Mouse (Mus musculus): ENCODE data around the gene Rbm20. TPM values are rescaled to one million over a fixed set of nuclear protein-coding genes. Genes with fewer than 3 reads are reported as not detected.

The Rbm20 gene
- total and polyA plus RNA-seq, 3 experiments: 0.05 to 0.56 (median 0.08) TPM

GRCm38 (mm10) chr19:53682427-53682826, 5.3 kb downstream of the Rbm20 start:
- Histone ChIP-seq H3K4me2 (ENCODE audit: insufficient read depth, low read depth, poor library complexity, severe bottlenecking) (no peak overlapping the region), H3K36me3 (replicated peaks in 1 of 2; ENCODE audit: control insufficient read depth in 1 of 2, insufficient read depth in 1 of 2, low read length in 1 of 2) (no peaks in the 10 kb centered on the region), H3K27me3 (replicated peaks) (no peaks in the 10 kb centered on the region), H3K27ac (ENCODE audit: insufficient read depth, low read depth) (no peak overlapping the region), H3K79me2 (replicated peaks; ENCODE audit: control insufficient read depth, extremely low read depth, insufficient read depth, poor library complexity, severe bottlenecking) (no peaks in the 10 kb centered on the region), H3K4me3 (replicated peaks in 1 of 3; ENCODE audit: low read depth in 2 of 3, low read length in 2 of 3, poor library complexity in 1 of 3) (no peak overlapping the region), H3K4me1 (ENCODE audit: control insufficient read depth in 1 of 2, insufficient read depth in 2 of 2) (no peaks in the 10 kb centered on the region), H3K9me3 (replicated peaks; ENCODE audit: low read length) (no peaks in the 10 kb centered on the region), H3K9ac (ENCODE audit: insufficient read depth, low read depth) (no peak overlapping the region)
- TF ChIP-seq ZKSCAN1 (IDR thresholded peaks at IDR 0.05; ENCODE audit: borderline replicate concordance, low read depth, low read length) (no peak), ZMIZ1 (IDR thresholded peaks at IDR 0.05; ENCODE audit: low read depth, low read length) (no peak), KAT2A (IDR thresholded peaks at IDR 0.05; ENCODE audit: insufficient replicate concordance, low read length) (no peak), TCF12 (IDR thresholded peaks at IDR 0.05; ENCODE audit: low read depth, low read length) (no peak)
- in situ Hi-C loops (cut with MboI; ENCODE audit: low pct_ligation_motif_present, low pct_unique_long_range_greater_than_20kb, low sequenced_read_pairs): no loop called here
- dilution Hi-C loops (cut with MboI; ENCODE audit: extremely low pct_ligation_motif_present, extremely low pct_unique_long_range_greater_than_20kb, low sequenced_read_pairs): no loop called here
- no peak for DNase-seq (ENCODE audit: extremely low read depth)

GRCm38 (mm10) chr19:53687592-53687991, 10.5 kb downstream of the Rbm20 start:
- H3K27ac ChIP-seq (ENCODE audit: insufficient read depth, low read depth): no peak overlapping the region
- H3K9ac ChIP-seq (ENCODE audit: insufficient read depth, low read depth): no peak overlapping the region
- TF ChIP-seq SMC3 (IDR thresholded peaks at IDR 0.05; ENCODE audit: low read depth, low read length) (no peak), IRF4 (IDR thresholded peaks at IDR 0.05; ENCODE audit: low read depth, low read length) (no peak), KAT2A (IDR thresholded peaks at IDR 0.05; ENCODE audit: insufficient replicate concordance, low read length) (no peak), CHD1 (IDR thresholded peaks at IDR 0.05; ENCODE audit: low read depth, low read length) (no peak), POLR2AphosphoS2 (IDR thresholded peaks at IDR 0.05; ENCODE audit: low read depth, low read length) (no peak), UBTF (IDR thresholded peaks at IDR 0.05; ENCODE audit: low read depth, low read length) (no peak), RAD21 (IDR thresholded peaks at IDR 0.05; ENCODE audit: low read depth, low read length) (no peak), EP300 (IDR thresholded peaks at IDR 0.05; ENCODE audit: low read length) (no peak), MYC (IDR thresholded peaks at IDR 0.05; ENCODE audit: low read depth, low read length) (no peak)
- no peaks in the 10 kb centered on the region for H3K79me2 ChIP-seq (replicated peaks; ENCODE audit: control insufficient read depth, extremely low read depth, insufficient read depth, poor library complexity, severe bottlenecking)
- no peaks in the 10 kb centered on the region for H3K27me3 ChIP-seq (replicated peaks)
- no peak overlapping the region for H3K4me2 ChIP-seq (ENCODE audit: insufficient read depth, low read depth, poor library complexity, severe bottlenecking)
- no peaks in the 10 kb centered on the region for H3K36me3 ChIP-seq (replicated peaks in 1 of 2; ENCODE audit: control insufficient read depth in 1 of 2, insufficient read depth in 1 of 2, low read length in 1 of 2)
- in situ Hi-C loops (cut with MboI; ENCODE audit: low pct_ligation_motif_present, low pct_unique_long_range_greater_than_20kb, low sequenced_read_pairs) (no loop called here), dilution Hi-C loops (cut with MboI; ENCODE audit: extremely low pct_ligation_motif_present, extremely low pct_unique_long_range_greater_than_20kb, low sequenced_read_pairs) (no loop called here)
- H3K4me1 ChIP-seq (ENCODE audit: control insufficient read depth in 1 of 2, insufficient read depth in 2 of 2): no peaks in the 10 kb centered on the region
- no peak for DNase-seq (ENCODE audit: extremely low read depth)
- peaks cover 4% of the 10 kb centered on the region for H3K9me3 ChIP-seq (replicated peaks; ENCODE audit: low read length)
- H3K4me3 ChIP-seq (replicated peaks in 1 of 3; ENCODE audit: low read depth in 2 of 3, low read length in 2 of 3, poor library complexity in 1 of 3): no peak overlapping the region

GRCm38 (mm10) chr19:53690816-53691215, 13.7 kb downstream of the Rbm20 start:
- Histone ChIP-seq H3K36me3 (replicated peaks in 1 of 2; ENCODE audit: control insufficient read depth in 1 of 2, insufficient read depth in 1 of 2, low read length in 1 of 2) (no peaks in the 10 kb centered on the region), H3K4me3 (replicated peaks in 1 of 3; ENCODE audit: low read depth in 2 of 3, low read length in 2 of 3, poor library complexity in 1 of 3) (no peak overlapping the region), H3K4me1 (ENCODE audit: control insufficient read depth in 1 of 2, insufficient read depth in 2 of 2) (peaks cover 0 to 4% of the 10 kb centered on the region in 2 experiments; a peak in 2 of 4 replicates), H3K27ac (ENCODE audit: insufficient read depth, low read depth) (no peak overlapping the region), H3K79me2 (replicated peaks; ENCODE audit: control insufficient read depth, extremely low read depth, insufficient read depth, poor library complexity, severe bottlenecking) (no peaks in the 10 kb centered on the region), H3K4me2 (ENCODE audit: insufficient read depth, low read depth, poor library complexity, severe bottlenecking) (no peak overlapping the region), H3K27me3 (replicated peaks) (no peaks in the 10 kb centered on the region), H3K9ac (ENCODE audit: insufficient read depth, low read depth) (no peak overlapping the region), H3K9me3 (replicated peaks; ENCODE audit: low read length) (peaks cover 6% of the 10 kb centered on the region)
- no peak for TF ChIP-seq CHD2 (IDR thresholded peaks at IDR 0.05; ENCODE audit: low read length)
- no peak for TF ChIP-seq E2F4 (IDR thresholded peaks at IDR 0.05; ENCODE audit: insufficient replicate concordance, low read depth, low read length)
- TF ChIP-seq NELFE (IDR thresholded peaks at IDR 0.05; ENCODE audit: low read depth, low read length): no peak
- no peak for TF ChIP-seq MXI1 (IDR thresholded peaks at IDR 0.05; ENCODE audit: low read depth, low read length)
- TF ChIP-seq USF2 (conservative IDR thresholded peaks at IDR 0.05; ENCODE audit: low read depth, low read length): no peak
- TF ChIP-seq TBP (conservative IDR thresholded peaks at IDR 0.05; ENCODE audit: low read depth, low read length): no peak
- TF ChIP-seq MEF2A (IDR thresholded peaks at IDR 0.05; ENCODE audit: borderline replicate concordance, low read depth, low read length): no peak
- no peak for TF ChIP-seq TCF12 (IDR thresholded peaks at IDR 0.05; ENCODE audit: low read depth, low read length)
- no peak for TF ChIP-seq MYC (IDR thresholded peaks at IDR 0.05; ENCODE audit: low read depth, low read length)
- TF ChIP-seq RAD21 (IDR thresholded peaks at IDR 0.05; ENCODE audit: low read depth, low read length): no peak
- no peak for TF ChIP-seq MAZ (IDR thresholded peaks at IDR 0.05; ENCODE audit: low read depth, low read length)
- TF ChIP-seq CTCF (conservative IDR thresholded peaks at IDR 0.05 in 1 of 2, IDR thresholded peaks at IDR 0.05 in 1 of 2; ENCODE audit: low read depth in 2 of 2, low read length in 2 of 2): no peak
- no peak for TF ChIP-seq EP300 (IDR thresholded peaks at IDR 0.05; ENCODE audit: low read length)
- no peak for TF ChIP-seq GABPA (IDR thresholded peaks at IDR 0.05; ENCODE audit: insufficient replicate concordance, low read depth, low read length)
- no peak for TF ChIP-seq RCOR1 (conservative IDR thresholded peaks at IDR 0.05; ENCODE audit: low read depth, low read length)
- no peak for TF ChIP-seq JUND (conservative IDR thresholded peaks at IDR 0.05; ENCODE audit: low read depth, low read length)
- no peak for TF ChIP-seq BHLHE40 (IDR thresholded peaks at IDR 0.05; ENCODE audit: low read depth, low read length)
- TF ChIP-seq MAFK (IDR thresholded peaks at IDR 0.05; ENCODE audit: insufficient replicate concordance, low read length): no peak
- no peak for TF ChIP-seq KAT2A (IDR thresholded peaks at IDR 0.05; ENCODE audit: insufficient replicate concordance, low read length)
- no peak for TF ChIP-seq UBTF (IDR thresholded peaks at IDR 0.05; ENCODE audit: low read depth, low read length)
- DNase-seq (ENCODE audit: extremely low read depth): no peak
- in situ Hi-C loops (cut with MboI; ENCODE audit: low pct_ligation_motif_present, low pct_unique_long_range_greater_than_20kb, low sequenced_read_pairs): no loop called here
- dilution Hi-C loops (cut with MboI; ENCODE audit: extremely low pct_ligation_motif_present, extremely low pct_unique_long_range_greater_than_20kb, low sequenced_read_pairs): no loop called here

All from CH12.LX (cell line).